Mouse (Mus musculus): ENCODE measurements around the gene St3gal6. TPM values are rescaled to one million over a fixed set of nuclear protein-coding genes. Genes with fewer than 3 reads are reported as not detected.
A peak's percentile ranks its signal among the peaks of the same experiment; 100 is the strongest.

The St3gal6 gene
- total and polyA plus RNA-seq, 3 experiments: 167 to 420 (median 240) TPM

DNA sequence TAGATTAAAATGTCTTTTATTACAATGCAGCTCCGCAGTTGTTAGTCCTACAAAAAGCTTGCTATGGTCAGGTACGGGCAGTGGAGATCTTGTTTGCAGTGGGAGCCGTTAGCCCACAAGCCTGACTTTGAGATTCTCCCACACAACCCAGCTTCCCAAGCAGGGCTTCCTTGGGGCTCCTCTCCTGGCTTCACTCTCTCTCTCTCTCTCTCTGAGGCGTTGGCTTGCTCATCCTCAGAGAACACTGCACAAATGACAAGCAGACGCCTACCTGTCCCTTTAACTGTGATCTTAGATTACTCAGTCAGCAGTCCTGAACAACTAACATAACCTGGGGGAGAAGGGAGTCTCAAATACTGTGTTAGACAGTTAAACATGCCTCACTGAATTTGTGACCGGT, 36.2 kb downstream of the St3gal6 start:
- H3K36me3 ChIP-seq (replicated peaks in 1 of 2; ENCODE audit: control insufficient read depth in 1 of 2, insufficient read depth in 1 of 2, low read length in 1 of 2): peaks cover 74 to 97% of the 10 kb centered on the region in 2 experiments
- H3K4me1 ChIP-seq (ENCODE audit: control insufficient read depth in 1 of 2, insufficient read depth in 2 of 2): peaks cover 1 to 31% of the 10 kb centered on the region in 2 experiments; a peak in 3 of 4 replicates
- DNase-seq (ENCODE audit: extremely low read depth): no peak
- no peaks in the 10 kb centered on the region for H3K27me3 ChIP-seq (replicated peaks)
- no peak overlapping the region for H3K9ac ChIP-seq (ENCODE audit: insufficient read depth, low read depth)
- dilution Hi-C loops (cut with MboI; ENCODE audit: extremely low pct_ligation_motif_present, extremely low pct_unique_long_range_greater_than_20kb, low sequenced_read_pairs) (no loop called here), in situ Hi-C loops (cut with MboI; ENCODE audit: low pct_ligation_motif_present, low pct_unique_long_range_greater_than_20kb, low sequenced_read_pairs) (no loop called here)
- no peak overlapping the region for H3K4me2 ChIP-seq (ENCODE audit: insufficient read depth, low read depth, poor library complexity, severe bottlenecking)
- H3K9me3 ChIP-seq (replicated peaks; ENCODE audit: low read length): peaks cover 10% of the 10 kb centered on the region
- peaks cover 4% of the 10 kb centered on the region for H3K79me2 ChIP-seq (replicated peaks; ENCODE audit: control insufficient read depth, extremely low read depth, insufficient read depth, poor library complexity, severe bottlenecking)
- no peak overlapping the region for H3K4me3 ChIP-seq (replicated peaks in 1 of 3; ENCODE audit: low read depth in 2 of 3, low read length in 2 of 3, poor library complexity in 1 of 3)
- TF ChIP-seq USF2 (conservative IDR thresholded peaks at IDR 0.05; ENCODE audit: low read depth, low read length) (no peak), SIN3A (IDR thresholded peaks at IDR 0.05; ENCODE audit: low read length) (no peak), POLR2A (IDR thresholded peaks at IDR 0.05; ENCODE audit: low read depth, low read length) (no peak), EP300 (IDR thresholded peaks at IDR 0.05; ENCODE audit: low read length) (no peak), PAX5 (IDR thresholded peaks at IDR 0.05; ENCODE audit: low read length) (no peak), MAFK (IDR thresholded peaks at IDR 0.05; ENCODE audit: insufficient replicate concordance, low read length) (no peak), JUND (conservative IDR thresholded peaks at IDR 0.05; ENCODE audit: low read depth, low read length) (no peak), RCOR1 (conservative IDR thresholded peaks at IDR 0.05; ENCODE audit: low read depth, low read length) (no peak), MEF2A (IDR thresholded peaks at IDR 0.05; ENCODE audit: borderline replicate concordance, low read depth, low read length) (no peak), BHLHE40 (IDR thresholded peaks at IDR 0.05; ENCODE audit: low read depth, low read length) (no peak), ZKSCAN1 (IDR thresholded peaks at IDR 0.05; ENCODE audit: borderline replicate concordance, low read depth, low read length) (no peak), ELF1 (IDR thresholded peaks at IDR 0.05; ENCODE audit: low read depth, low read length) (no peak), TBP (conservative IDR thresholded peaks at IDR 0.05; ENCODE audit: low read depth, low read length) (no peak), TCF12 (IDR thresholded peaks at IDR 0.05; ENCODE audit: low read depth, low read length) (no peak), RAD21 (IDR thresholded peaks at IDR 0.05; ENCODE audit: low read depth, low read length) (no peak), MAX (IDR thresholded peaks at IDR 0.05; ENCODE audit: low read length) (no peak), MXI1 (IDR thresholded peaks at IDR 0.05; ENCODE audit: low read depth, low read length) (no peak), CTCF (conservative IDR thresholded peaks at IDR 0.05 in 1 of 2, IDR thresholded peaks at IDR 0.05 in 1 of 2; ENCODE audit: low read depth in 2 of 2, low read length in 2 of 2) (no peak), GABPA (IDR thresholded peaks at IDR 0.05; ENCODE audit: insufficient replicate concordance, low read depth, low read length) (no peak)
- no peak overlapping the region for H3K27ac ChIP-seq (ENCODE audit: insufficient read depth, low read depth)

DNA sequence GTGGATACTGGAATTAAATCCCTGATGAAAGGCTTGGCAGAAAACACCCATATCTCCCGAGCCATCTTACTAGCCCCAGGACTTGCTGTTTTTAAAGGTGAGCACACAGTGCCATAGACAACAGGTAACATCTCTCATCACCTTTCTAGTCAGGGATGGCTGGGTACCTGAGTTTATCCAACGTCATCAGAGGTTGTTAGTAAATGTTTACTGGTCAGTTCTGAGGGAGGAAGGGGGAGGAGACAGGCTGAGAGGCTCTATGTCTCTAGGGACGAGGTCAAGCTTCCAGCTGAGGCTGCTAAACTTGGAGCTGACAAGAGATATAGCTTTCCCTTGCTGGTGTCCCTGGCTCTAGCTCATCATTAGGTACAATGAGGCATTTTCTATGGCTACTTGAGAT, 41.7 kb downstream of the St3gal6 start:
- TF ChIP-seq MEF2A (IDR thresholded peaks at IDR 0.05; ENCODE audit: borderline replicate concordance, low read depth, low read length) (no peak), TBP (conservative IDR thresholded peaks at IDR 0.05; ENCODE audit: low read depth, low read length) (no peak), HCFC1 (IDR thresholded peaks at IDR 0.05; ENCODE audit: low read depth, low read length) (no peak), RAD21 (IDR thresholded peaks at IDR 0.05; ENCODE audit: low read depth, low read length) (no peak), TCF12 (IDR thresholded peaks at IDR 0.05; ENCODE audit: low read depth, low read length) (no peak), USF2 (conservative IDR thresholded peaks at IDR 0.05; ENCODE audit: low read depth, low read length) (no peak), JUND (conservative IDR thresholded peaks at IDR 0.05; ENCODE audit: low read depth, low read length) (no peak), CHD2 (IDR thresholded peaks at IDR 0.05; ENCODE audit: low read length) (no peak)
- peaks cover 22% of the 10 kb centered on the region for H3K79me2 ChIP-seq (replicated peaks; ENCODE audit: control insufficient read depth, extremely low read depth, insufficient read depth, poor library complexity, severe bottlenecking)
- peaks cover 23 to 50% of the 10 kb centered on the region in 2 experiments for H3K4me1 ChIP-seq (ENCODE audit: control insufficient read depth in 1 of 2, insufficient read depth in 2 of 2)
- DNase-seq (ENCODE audit: extremely low read depth): no peak
- no peak overlapping the region for H3K4me3 ChIP-seq (replicated peaks in 1 of 3; ENCODE audit: low read depth in 2 of 3, low read length in 2 of 3, poor library complexity in 1 of 3)
- dilution Hi-C loops (cut with MboI; ENCODE audit: extremely low pct_ligation_motif_present, extremely low pct_unique_long_range_greater_than_20kb, low sequenced_read_pairs): no loop called here
- peak overlapping the region; percentile 26; the same call in 1 of the 2 replicates for H3K9ac ChIP-seq (ENCODE audit: insufficient read depth, low read depth)
- peak overlapping the region; percentile 8; the same call in 1 of the 2 replicates for H3K4me2 ChIP-seq (ENCODE audit: insufficient read depth, low read depth, poor library complexity, severe bottlenecking)
- peaks cover 69 to 88% of the 10 kb centered on the region in 2 experiments for H3K36me3 ChIP-seq (replicated peaks in 1 of 2; ENCODE audit: control insufficient read depth in 1 of 2, insufficient read depth in 1 of 2, low read length in 1 of 2)
- peaks cover 31% of the 10 kb centered on the region for H3K9me3 ChIP-seq (replicated peaks; ENCODE audit: low read length)
- in situ Hi-C loops (cut with MboI; ENCODE audit: low pct_ligation_motif_present, low pct_unique_long_range_greater_than_20kb, low sequenced_read_pairs): no loop called here
- peak overlapping the region; percentile 94 for H3K27ac ChIP-seq (ENCODE audit: insufficient read depth, low read depth)
- H3K27me3 ChIP-seq (replicated peaks): no peaks in the 10 kb centered on the region

Data from CH12.LX (cell line).